Mouse (Mus musculus) MEL (cell line): ENCODE results near the gene Mlana. TPM values are rescaled to one million over a fixed set of nuclear protein-coding genes. Genes with fewer than 3 reads are reported as not detected.

Source experiments
- DNase-seq: peaks from one replicate; pipeline ENCODE4 v3.0.0; 2011; ENCODE audit warnings: low read depth, low spot score
- H3K27ac ChIP-seq: 2 replicates; pipeline ENCODE4 v1.5.1; 2012; ENCODE audit warnings: low read depth, mild to moderate bottlenecking, control low read depth, low read length, moderate library complexity; ENCODE audit not compliant: control insufficient read depth
- H3K27me3 ChIP-seq, 2 experiments: fragments of 150-350 bp in 1 of 2; sonication (generic) in 1 of 2; 2 replicates each; pipeline ENCODE4 v1.6.1; 2012; ENCODE audit warnings: low read length in 2 of 2, mild to moderate bottlenecking in 2 of 2, improper control_type of control experiment in 1 of 2, moderate library complexity in 1 of 2; ENCODE audit not compliant: insufficient read depth in 2 of 2, control insufficient read depth in 1 of 2
- H3K36me3 ChIP-seq, 2 experiments: 2 replicates each; pipeline ENCODE4 v1.6.1; 2012 to 2014; ENCODE audit warnings: low read length in 2 of 2, improper control_type of control experiment in 1 of 2, inconsistent platforms in 1 of 2, mild to moderate bottlenecking in 1 of 2; ENCODE audit not compliant: insufficient read depth in 2 of 2, control insufficient read depth in 1 of 2
- H3K4me1 ChIP-seq, 2 experiments: fragments of 150-350 bp in 1 of 2; sonication (generic) in 1 of 2; 2 replicates each; pipeline ENCODE4 v1.6.1; 2012; ENCODE audit warnings: low read length in 2 of 2, improper control_type of control experiment in 1 of 2, mild to moderate bottlenecking in 1 of 2; ENCODE audit not compliant: insufficient read depth in 2 of 2, control insufficient read depth in 1 of 2
- H3K4me3 ChIP-seq, 2 experiments: fragments of 150-350 bp in 1 of 2; sonication (generic) in 1 of 2; 2 replicates each; pipeline ENCODE4 v1.5.1; 2012; ENCODE audit warnings: low read depth in 2 of 2, low read length in 2 of 2, mild to moderate bottlenecking in 2 of 2, moderate library complexity in 2 of 2, control low read depth in 1 of 2, improper control_type of control experiment in 1 of 2; ENCODE audit not compliant: control insufficient read depth in 1 of 2, insufficient read depth in 1 of 2
- H3K79me2 ChIP-seq: 2 replicates; pipeline ENCODE4 v1.6.1; 2012; ENCODE audit warnings: mild to moderate bottlenecking, low read length, moderate library complexity; ENCODE audit not compliant: control insufficient read depth, poor library complexity, insufficient read depth
- H3K9ac ChIP-seq: 2 replicates; pipeline ENCODE4 v1.6.1; 2012; ENCODE audit warnings: low read depth, mild to moderate bottlenecking, control low read depth, low read length, moderate library complexity; ENCODE audit not compliant: control insufficient read depth, poor library complexity, severe bottlenecking
- H3K9me3 ChIP-seq: fragments of 150-350 bp; sonication (generic); replicated peaks from 2 replicates; pipeline ENCODE4 v1.6.1; 2012; ENCODE audit warnings: mild to moderate bottlenecking, low read length, improper control_type of control experiment, moderate library complexity; ENCODE audit not compliant: insufficient read depth
- BHLHE40 ChIP-seq: IDR thresholded peaks from 2 replicates; pipeline ENCODE4 v1.6.1; 2012; ENCODE audit warnings: low read depth, mild to moderate bottlenecking, inconsistent platforms, low read length, improper control_type of control experiment, borderline replicate concordance
- CTCF ChIP-seq, 3 experiments: IDR thresholded peaks in 2 of 3; conservative IDR thresholded peaks in 1 of 3; 2 replicates each; pipeline ENCODE4 v1.5.1; 2011 to 2012; ENCODE audit warnings: low read length in 3 of 3, low read depth in 2 of 3, mild to moderate bottlenecking in 2 of 3, improper control_type of control experiment in 1 of 3, inconsistent platforms in 1 of 3, mixed read lengths in 1 of 3, moderate library complexity in 1 of 3; ENCODE audit not compliant: control insufficient read depth in 1 of 3, insufficient read depth in 1 of 3, poor library complexity in 1 of 3, severe bottlenecking in 1 of 3
- ELF1 ChIP-seq: IDR thresholded peaks from 2 replicates; pipeline ENCODE4 v1.6.1; 2014; ENCODE audit warnings: low read depth, mild to moderate bottlenecking, inconsistent platforms, low read length, improper control_type of control experiment, moderate library complexity
- EP300 ChIP-seq, 2 experiments: IDR thresholded peaks; 2 replicates each; pipeline ENCODE4 v1.6.1; 2011; ENCODE audit warnings: improper control_type of control experiment in 2 of 2, low read length in 2 of 2, low read depth in 1 of 2, mild to moderate bottlenecking in 1 of 2
- ETS1 ChIP-seq: IDR thresholded peaks from 2 replicates; pipeline ENCODE4 v1.6.1; 2012; ENCODE audit warnings: low read depth, mild to moderate bottlenecking, inconsistent platforms, low read length, improper control_type of control experiment, moderate library complexity
- GABPA ChIP-seq: IDR thresholded peaks from 2 replicates; pipeline ENCODE4 v1.6.1; 2012; ENCODE audit warnings: low read depth, mild to moderate bottlenecking, inconsistent platforms, low read length, improper control_type of control experiment, moderate library complexity
- GATA1 ChIP-seq: IDR thresholded peaks from 2 replicates; pipeline ENCODE4 v1.6.1; 2011; ENCODE audit warnings: low read depth, low read length, improper control_type of control experiment
- JUND ChIP-seq: IDR thresholded peaks from 2 replicates; pipeline ENCODE4 v1.6.1; 2011; ENCODE audit warnings: low read depth, mild to moderate bottlenecking, improper control_type of control experiment, low read length
- MAFK ChIP-seq: IDR thresholded peaks from 2 replicates; pipeline ENCODE4 v1.6.1; 2011; ENCODE audit warnings: low read depth, mild to moderate bottlenecking, low read length, improper control_type of control experiment, borderline replicate concordance
- MEF2A ChIP-seq: IDR thresholded peaks from 2 replicates; pipeline ENCODE4 v1.6.1; 2014; ENCODE audit warnings: low read depth, mild to moderate bottlenecking, inconsistent platforms, low read length, improper control_type of control experiment; ENCODE audit not compliant: poor library complexity, insufficient replicate concordance, severe bottlenecking; ENCODE audit errors: extremely low read depth
- MYB ChIP-seq: IDR thresholded peaks from 2 replicates; pipeline ENCODE4 v1.6.1; 2011; ENCODE audit warnings: mild to moderate bottlenecking, low read depth, low read length, improper control_type of control experiment
- MYC ChIP-seq: IDR thresholded peaks from 2 replicates; pipeline ENCODE4 v1.6.1; 2011; ENCODE audit warnings: low read depth, mild to moderate bottlenecking, low read length, improper control_type of control experiment, moderate library complexity
- NRF1 ChIP-seq: IDR thresholded peaks from 2 replicates; pipeline ENCODE4 v1.6.1; 2014; ENCODE audit warnings: low read depth, mild to moderate bottlenecking, inconsistent platforms, low read length, improper control_type of control experiment, moderate library complexity; ENCODE audit not compliant: poor library complexity, insufficient read depth, severe bottlenecking
- POLR2A ChIP-seq, 2 experiments: IDR thresholded peaks; 2 replicates each; pipeline ENCODE4 v1.6.1; 2011 to 2012; ENCODE audit warnings: low read length in 2 of 2, mild to moderate bottlenecking in 2 of 2, control low read depth in 1 of 2, improper control_type of control experiment in 1 of 2, low read depth in 1 of 2, moderate library complexity in 1 of 2; ENCODE audit not compliant: control insufficient read depth in 1 of 2, insufficient read depth in 1 of 2, poor library complexity in 1 of 2
- POLR2AphosphoS5 ChIP-seq: IDR thresholded peaks from 2 replicates; pipeline ENCODE4 v1.6.1; 2012; ENCODE audit warnings: low read depth, borderline replicate concordance, mild to moderate bottlenecking, inconsistent platforms, low read length, moderate library complexity, mixed read lengths
- RAD21 ChIP-seq: IDR thresholded peaks from 2 replicates; pipeline ENCODE4 v1.6.1; 2011; ENCODE audit warnings: mild to moderate bottlenecking, low read depth, low read length, improper control_type of control experiment
- RCOR1 ChIP-seq: IDR thresholded peaks from 2 replicates; pipeline ENCODE4 v1.6.1; 2012; ENCODE audit warnings: low read depth, mild to moderate bottlenecking, inconsistent platforms, low read length, improper control_type of control experiment
- SIN3A ChIP-seq: IDR thresholded peaks from 2 replicates; pipeline ENCODE4 v1.6.1; 2012; ENCODE audit warnings: low read length, improper control_type of control experiment, inconsistent platforms
- SMC3 ChIP-seq: IDR thresholded peaks from 2 replicates; pipeline ENCODE4 v1.6.1; 2011; ENCODE audit warnings: low read depth, low read length, improper control_type of control experiment
- TCF12 ChIP-seq: IDR thresholded peaks from 2 replicates; pipeline ENCODE4 v1.6.1; 2014; ENCODE audit warnings: low read depth, mild to moderate bottlenecking, inconsistent platforms, low read length, improper control_type of control experiment, moderate library complexity
- polyA plus RNA-seq, 2 experiments: library from polyadenylated mRNA; stranded (reverse) in 1 of 2; unstranded in 1 of 2; fragments of >175 nt in 1 of 2; fragments of >200 nt in 1 of 2; gene quantifications; 2 replicates each; pipeline versions ENCODE4 v1.2.1 to v1.2.4; 2012; ENCODE audit warnings: low replicate concordance in 2 of 2, low read depth in 1 of 2; ENCODE audit not compliant: insufficient read length in 2 of 2, insufficient read depth in 1 of 2, missing spikeins in 1 of 2
- total RNA-seq: library from RNA; depleted of rRNA; stranded (reverse); fragments of 300-350 nt; gene quantifications from 2 replicates; pipeline ENCODE4 v1.2.3, GENCODE M21; 2012

Gene Mlana
- total and polyA plus RNA-seq, 3 experiments, result 0.27 to 0.78 TPM; not detected in 1

DNA sequence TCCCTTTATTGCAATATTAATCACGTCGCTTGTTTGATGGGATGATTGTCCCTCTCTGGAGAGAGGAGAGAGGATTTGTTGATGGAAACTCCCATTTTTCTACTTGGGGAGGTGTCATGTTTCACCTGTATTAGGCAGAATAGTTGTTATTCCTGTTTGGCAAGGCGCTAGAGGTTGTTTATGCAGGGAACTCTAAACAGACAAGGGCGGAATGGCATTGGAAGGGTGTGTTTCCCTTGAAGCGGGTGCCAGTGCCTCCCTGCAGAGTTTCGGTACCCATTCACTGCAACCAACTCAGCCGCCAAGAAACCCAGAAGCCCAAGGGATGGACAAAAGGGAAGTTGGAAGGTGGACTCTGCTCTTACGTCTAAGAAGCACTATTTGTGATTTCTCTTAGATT, 33.8 kb upstream of the Mlana start:
- peaks cover 4 to 27% of the 10 kb centered on the region in 2 experiments for H3K4me1 ChIP-seq
- H3K9ac ChIP-seq, result no peak overlapping the region
- TF ChIP-seq RAD21 (no peak), MEF2A (no peak), MYC (no peak)
- no peaks in the 10 kb centered on the region for H3K79me2 ChIP-seq
- no peak overlapping the region for H3K4me3 ChIP-seq
- H3K27me3 ChIP-seq, result no peaks in the 10 kb centered on the region
- no peak for DNase-seq
- H3K27ac ChIP-seq, result no peak overlapping the region
- H3K36me3 ChIP-seq, result peaks cover 0 to 23% of the 10 kb centered on the region in 2 experiments; a peak in 2 of 4 replicates
- H3K9me3 ChIP-seq, result no peaks in the 10 kb centered on the region

DNA sequence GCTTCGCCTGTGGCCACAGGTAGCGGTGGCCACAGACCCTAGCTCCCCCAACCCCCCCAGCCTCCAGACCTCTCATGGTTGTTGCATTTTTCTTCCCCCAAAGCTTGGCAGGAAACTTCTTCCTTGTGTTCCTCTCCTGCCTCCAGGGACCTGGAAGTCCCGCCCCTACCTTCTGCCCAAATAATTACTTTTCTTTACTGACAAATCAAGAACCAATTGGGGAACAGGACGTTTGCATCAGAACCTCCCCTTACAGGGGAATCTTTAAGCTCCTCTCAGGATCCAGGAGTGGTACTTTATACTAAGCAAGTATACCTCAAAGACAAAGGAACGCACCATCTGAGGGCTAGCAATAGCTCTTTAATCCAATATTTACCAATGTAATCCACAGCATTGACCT, 32.7 kb upstream of the Mlana start:
- no peaks in the 10 kb centered on the region for H3K9me3 ChIP-seq
- no peak overlapping the region for H3K27ac ChIP-seq
- no peaks in the 10 kb centered on the region for H3K79me2 ChIP-seq
- H3K9ac ChIP-seq, result no peak overlapping the region
- H3K4me3 ChIP-seq, result no peak overlapping the region
- no peak for DNase-seq
- H3K36me3 ChIP-seq, result peaks cover 0 to 23% of the 10 kb centered on the region in 2 experiments; a peak in 2 of 4 replicates
- H3K4me1 ChIP-seq, result peaks cover 4 to 27% of the 10 kb centered on the region in 2 experiments
- no peaks in the 10 kb centered on the region for H3K27me3 ChIP-seq
- TF ChIP-seq MYC (no peak), SMC3 (no peak), NRF1 (no peak), EP300 (IDR thresholded peaks at IDR 0.05; ENCODE audit: low read depth in 1 of 2, low read length in 2 of 2) (no peak), POLR2AphosphoS5 (no peak), MAFK (no peak)
- TF ChIP-seq, all 39 proteins: peak for 0

DNA sequence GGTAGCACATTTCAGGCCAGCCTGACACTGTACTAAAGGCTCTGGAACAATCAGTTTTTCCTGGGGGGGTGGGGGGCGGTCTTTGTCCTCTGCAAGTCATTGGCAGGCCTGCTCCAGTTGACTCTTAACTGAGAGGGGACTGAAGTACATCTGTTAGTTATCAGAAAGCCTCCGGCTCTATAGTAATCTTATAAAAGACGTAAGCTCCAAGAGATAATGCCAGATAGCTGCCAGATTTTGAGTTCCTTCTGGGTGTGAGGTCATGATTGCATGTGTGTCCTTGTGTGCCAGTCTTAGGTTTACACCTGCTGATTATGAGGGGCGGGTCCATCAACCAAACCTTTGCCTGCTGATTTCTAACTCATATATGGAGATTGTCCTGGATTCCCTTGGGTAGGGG, 31.5 kb upstream of the Mlana start:
- H3K79me2 ChIP-seq, result no peaks in the 10 kb centered on the region
- peaks cover 0 to 20% of the 10 kb centered on the region in 2 experiments; a peak in 2 of 4 replicates for H3K36me3 ChIP-seq
- H3K4me3 ChIP-seq, result no peak overlapping the region
- H3K9ac ChIP-seq, result no peak overlapping the region
- no peaks in the 10 kb centered on the region for H3K27me3 ChIP-seq
- H3K27ac ChIP-seq, result no peak overlapping the region
- peaks cover 2 to 25% of the 10 kb centered on the region in 2 experiments for H3K4me1 ChIP-seq
- no peaks in the 10 kb centered on the region for H3K9me3 ChIP-seq
- DNase-seq, result peak; percentile 54
- TF ChIP-seq JUND (no peak), MYB (0 out of 2 replicates have a peak, but pooled peaks have one; percentile 11), RCOR1 (peak; percentile 99), EP300 (IDR thresholded peaks at IDR 0.05; ENCODE audit: low read depth in 1 of 2, low read length in 2 of 2) (peak; percentile 57 to 79; a peak in 3 of 4 replicates), ETS1 (peak; percentile 82), POLR2A (IDR thresholded peaks at IDR 0.05; ENCODE audit: control insufficient read depth in 1 of 2, insufficient read depth in 1 of 2, low read depth in 1 of 2, low read length in 2 of 2, poor library complexity in 1 of 2) (no peak), SIN3A (no peak; the same call in 1 of the 2 replicates), TCF12 (peak; percentile 93), ELF1 (0 out of 2 replicates have a peak, but pooled peaks have one; percentile 9), MEF2A (no peak), GABPA (no peak), MAFK (0 out of 2 replicates have a peak, but pooled peaks have one; percentile 20), BHLHE40 (0 out of 2 replicates have a peak, but pooled peaks have one; percentile 22), GATA1 (peak; percentile 92), CTCF (IDR thresholded peaks at IDR 0.05 in 2 of 3, conservative IDR thresholded peaks at IDR 0.05 in 1 of 3; ENCODE audit: control insufficient read depth in 1 of 3, insufficient read depth in 1 of 3, low read depth in 2 of 3, low read length in 3 of 3, poor library complexity in 1 of 3, severe bottlenecking in 1 of 3) (no peak), RAD21 (no peak), MYC (no peak)
